Mouse (Mus musculus) heart, postnatal 36 days (tissue): ENCODE data around the gene Kcnk5. TPM values are rescaled to one million over a fixed set of nuclear protein-coding genes. Genes with fewer than 3 reads are reported as not detected.
A peak's percentile ranks its signal among the peaks of the same experiment; 100 is the strongest.

ENCODE experiments used
- DNase-seq, 2 experiments: peaks; one replicate each; pipeline ENCODE4 v3.0.0; 2021 to 2022
- intact Hi-C: fragments of 180-260 bp; cut with DNase I; formaldehyde crosslinking; loops from one replicate; pipeline ENCODE4 v1.15.1; 2025
- total RNA-seq, 2 experiments: library from RNA; stranded (reverse); gene quantifications; 2 replicates each; pipeline ENCODE4 v1.2.3; 2021

The Kcnk5 gene
- total RNA-seq, 2 experiments from 2014 or later, result 0.54 to 0.75 TPM

DNA sequence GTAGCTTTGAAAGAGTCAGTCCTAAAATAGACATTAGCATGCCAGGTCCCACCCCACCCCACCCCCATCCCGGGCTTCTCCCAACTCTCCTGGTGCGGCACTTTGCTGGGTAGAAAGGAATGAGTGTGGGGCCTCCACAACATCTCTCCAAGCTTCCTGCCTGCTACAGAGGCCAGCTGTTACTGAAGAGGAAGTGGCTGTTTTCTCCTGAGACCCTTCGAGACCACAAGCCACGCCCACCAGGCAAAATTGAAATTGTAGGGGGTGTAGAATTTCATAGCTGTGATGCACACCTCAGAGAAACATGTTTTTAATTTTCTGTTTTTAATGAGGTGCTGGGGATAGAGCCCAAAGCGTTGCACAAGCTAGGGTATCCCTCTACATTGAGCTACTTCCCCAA, 60.7 kb downstream of the Kcnk5 start:
- intact Hi-C loops, result no loop called here
- DNase-seq, result no peak

- intact Hi-C loops, result no loop called here
Measured at GRCm38 (mm10) chr14:20120012-20120411, 61.6 kb downstream of the Kcnk5 start.

GRCm38 (mm10) chr14:20116149-20116605, 65.4 kb downstream of the Kcnk5 start:
- peak; percentile 5 to 12 for DNase-seq
- intact Hi-C loops, result no loop called here

More at GRCm38 (mm10) chr14:20120012-20120411, 61.6 kb downstream of the Kcnk5 start:
- no peak for DNase-seq

DNA sequence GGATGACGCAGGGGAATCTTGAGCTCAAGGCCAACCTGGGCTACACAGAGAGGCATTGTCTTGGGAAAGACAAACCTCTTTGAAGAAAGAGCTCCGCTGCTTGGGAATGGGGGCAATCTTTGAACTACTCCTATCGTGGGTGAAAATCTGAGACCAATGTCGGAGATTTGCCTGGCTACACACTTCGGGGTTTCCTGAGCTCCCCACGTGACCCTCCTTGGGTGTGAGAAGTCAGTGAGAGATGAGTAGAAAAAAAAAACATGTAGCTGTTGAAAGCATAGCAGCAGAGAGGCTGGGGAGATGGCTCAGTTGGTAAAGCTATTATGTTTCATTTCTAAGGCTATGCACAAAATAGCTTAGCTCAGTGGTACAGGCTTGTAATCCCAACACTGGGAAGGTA, 66.7 kb downstream of the Kcnk5 start:
- no peak for DNase-seq
- intact Hi-C loops, result loop anchor here (1.0 kb wide), 1 partner anchor 143 kb away; no protein-coding TSS in a partner anchor

DNA sequence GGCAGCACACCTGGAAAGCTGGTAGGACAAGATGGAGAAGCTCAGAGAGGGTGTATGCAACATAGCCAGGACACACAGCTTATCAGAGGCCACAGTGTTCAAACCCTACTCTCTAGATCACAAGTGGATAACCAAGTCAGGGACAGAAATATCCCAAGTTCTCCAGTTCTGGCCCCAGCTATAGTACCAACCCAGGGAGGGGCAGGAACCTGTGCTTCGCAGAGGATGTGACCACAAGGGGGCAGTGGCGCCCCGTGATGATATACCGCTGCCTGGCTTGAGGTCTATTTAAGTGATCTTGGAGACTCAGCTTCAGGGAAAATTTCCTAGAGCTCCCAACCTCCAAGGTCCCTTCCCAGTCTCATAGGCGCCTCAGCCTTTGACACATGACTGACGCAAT, 67.6 kb downstream of the Kcnk5 start:
- DNase-seq, result peak; percentile 79 to 89
- intact Hi-C loops, result loop anchor here (1.0 kb wide), 1 partner anchor 144 kb away; no protein-coding TSS in a partner anchor

DNA sequence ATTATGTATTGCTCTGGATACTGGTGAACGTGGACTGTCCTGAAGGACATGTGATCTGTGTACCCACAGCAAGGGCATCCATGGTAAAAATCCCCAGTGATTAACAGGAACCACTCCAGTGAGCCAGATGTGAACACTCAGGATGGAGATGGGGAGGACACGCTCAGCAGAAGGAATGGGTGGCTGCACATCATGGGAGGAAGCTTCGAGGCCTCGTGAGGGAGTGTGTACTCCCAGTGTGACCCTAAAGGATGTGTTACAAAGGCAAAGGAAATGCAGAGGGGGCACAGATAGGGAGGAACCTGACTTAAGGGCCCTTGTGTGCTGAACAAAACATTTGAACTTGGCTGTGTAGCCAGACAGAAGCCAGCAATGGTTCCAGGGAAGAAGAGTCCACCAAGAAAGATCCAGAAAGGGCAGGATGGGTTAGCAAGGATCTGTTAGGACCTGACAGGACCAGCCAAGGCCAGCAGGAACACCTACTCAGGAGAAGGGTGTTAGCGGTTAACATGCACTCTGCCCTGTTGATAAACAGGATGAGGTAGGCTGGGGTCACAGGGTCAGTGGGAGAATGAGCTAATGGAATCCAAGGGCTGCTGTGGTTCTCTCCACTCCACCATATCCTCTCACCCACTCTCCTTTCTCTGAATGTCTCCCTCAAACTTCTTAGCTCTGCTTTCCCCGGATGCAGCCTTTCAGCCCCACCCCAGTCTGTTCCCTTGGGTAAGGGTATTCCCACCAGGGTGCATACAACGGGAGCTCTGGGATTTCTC, 68.2 kb downstream of the Kcnk5 start:
- no peak for DNase-seq
- intact Hi-C loops, result no loop called here

GRCm38 (mm10) chr14:20112218-20112617, 69.4 kb downstream of the Kcnk5 start:
- intact Hi-C loops, result no loop called here

DNA sequence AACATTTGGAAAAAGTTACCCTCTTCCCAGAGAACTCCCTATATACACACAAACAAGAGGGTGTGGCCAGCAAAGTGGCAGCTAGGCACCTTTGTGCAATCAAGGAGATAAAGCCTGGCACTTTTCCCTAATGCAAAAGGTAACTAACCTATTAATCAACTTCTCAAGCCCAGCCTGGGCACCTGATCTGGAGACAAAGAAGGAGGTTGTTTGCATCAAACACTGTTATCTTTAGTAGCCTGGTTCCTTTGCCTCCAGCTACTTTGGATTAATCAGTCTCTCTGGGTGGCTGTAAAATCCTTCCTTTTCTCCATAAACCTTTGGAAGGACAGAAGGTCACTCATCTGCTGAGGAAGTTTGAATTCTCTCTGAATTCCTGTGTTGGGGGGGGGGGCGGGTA, 70.7 kb downstream of the Kcnk5 start:
- no peak for DNase-seq
- intact Hi-C loops, result loop anchor here (2.0 kb wide), 1 partner anchor 22 kb away; no protein-coding TSS in a partner anchor

More at GRCm38 (mm10) chr14:20112218-20112617, 69.4 kb downstream of the Kcnk5 start:
- no peak for DNase-seq

DNA sequence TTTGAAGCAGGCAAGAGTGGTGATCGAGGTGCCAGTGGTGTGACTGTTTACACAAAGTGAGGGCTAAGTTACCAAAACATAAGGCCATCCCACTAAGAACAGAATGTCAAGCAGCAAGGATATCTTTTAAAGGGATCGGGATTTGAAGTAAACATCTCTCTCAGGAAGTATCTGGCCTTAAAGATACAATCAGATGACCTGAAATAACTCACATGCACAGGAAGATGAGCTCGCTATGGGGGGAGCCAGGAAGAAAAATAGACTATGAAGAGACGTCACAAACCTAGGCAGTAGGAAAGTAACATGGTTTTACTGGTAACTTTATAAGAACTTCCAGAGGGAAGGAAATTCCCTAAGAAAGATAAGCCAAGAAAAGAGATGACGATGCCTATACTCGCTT, 75.3 kb downstream of the Kcnk5 start:
- intact Hi-C loops, result no loop called here
- DNase-seq, result no peak

DNA sequence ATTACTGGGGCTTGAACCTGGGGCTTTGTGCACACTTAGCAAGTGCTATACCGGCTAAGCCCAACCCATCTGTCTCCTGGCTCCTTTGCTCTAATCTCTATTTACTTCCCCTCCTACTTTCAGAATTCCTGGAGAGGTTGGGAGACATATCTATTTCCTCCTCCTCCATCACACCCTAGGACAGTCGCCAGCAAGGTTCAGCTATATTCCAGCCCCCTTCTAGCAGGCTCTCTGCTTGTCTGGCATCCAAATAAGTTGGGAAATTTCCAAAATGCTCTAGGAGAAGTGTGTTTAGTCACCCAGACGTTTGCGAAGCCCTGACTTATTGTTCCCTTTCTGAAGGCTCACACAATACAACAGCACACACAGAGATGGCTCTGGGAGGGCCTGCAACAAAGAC, 78.4 kb downstream of the Kcnk5 start:
- intact Hi-C loops, result no loop called here
- DNase-seq, result no peak

DNA sequence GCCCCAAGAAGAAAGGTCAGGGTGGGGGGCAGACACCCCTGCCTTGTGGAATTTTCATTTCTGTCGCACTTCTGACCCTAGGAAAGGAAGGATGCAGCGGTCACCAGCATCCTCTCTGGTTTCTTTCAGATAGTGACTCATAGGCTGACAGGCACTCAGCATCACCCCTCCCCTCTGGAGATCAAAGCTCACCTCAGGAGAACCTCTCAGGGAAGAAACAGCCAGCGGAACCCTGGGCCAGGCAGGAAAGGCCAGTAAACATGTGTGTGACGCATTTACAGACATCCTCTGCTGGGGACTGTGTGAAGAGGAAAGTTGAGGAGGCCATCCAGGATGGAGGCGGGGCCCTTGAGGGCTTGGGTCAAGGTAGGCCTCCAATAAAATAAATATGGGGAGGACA, 83.5 kb downstream of the Kcnk5 start:
- DNase-seq, result no peak
- intact Hi-C loops, result no loop called here

- intact Hi-C loops, result no loop called here
- no peak for DNase-seq
Measured at GRCm38 (mm10) chr14:20094942-20095341, 86.7 kb downstream of the Kcnk5 start.

DNA sequence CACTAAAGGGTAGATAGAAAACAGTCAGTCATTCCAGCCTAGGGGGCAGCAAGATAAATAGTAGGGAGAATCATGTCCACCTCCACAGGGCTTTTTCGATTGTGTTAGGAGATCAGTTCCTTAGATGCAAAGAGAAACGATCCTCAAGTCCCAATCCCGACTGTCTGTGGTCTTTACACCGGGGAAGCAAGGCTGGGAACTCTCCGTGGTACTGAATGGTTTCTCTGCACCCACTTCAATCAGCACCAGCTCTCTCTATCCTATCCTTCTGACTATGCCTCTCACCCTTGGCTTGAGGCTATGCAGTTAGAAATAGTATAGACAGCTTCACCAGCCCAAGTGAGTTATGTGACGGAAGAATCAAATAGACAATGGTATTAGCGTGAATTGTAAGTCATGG, 88.1 kb downstream of the Kcnk5 start:
- peak in 1 of 2 experiments; percentile 25 for DNase-seq

More for the DNA sequence above, 88.1 kb downstream of the Kcnk5 start:
- intact Hi-C loops, result no loop called here

Other genes starting within 250 kb of the Kcnk5 start
- 10 to 100 TPM in 1 of 2 experiments, 1 to 10 TPM in 1; 8.7 to 13.6 TPM for gene Gng2, start 204.2 kb downstream of the Kcnk5 start, total RNA-seq
- gene Saysd1, start 43.3 kb downstream of the Kcnk5 start, total RNA-seq, result 1 to 10 TPM; 2.7 to 3.2 TPM
- gene Kcnk16, start 87.4 kb upstream of the Kcnk5 start, total RNA-seq, result not detected
- 10 to 100 TPM; 28.3 to 35.8 TPM for gene Nudt13, start 112.9 kb upstream of the Kcnk5 start, total RNA-seq
- gene Ecd, start 166.3 kb upstream of the Kcnk5 start, total RNA-seq, result 10 to 100 TPM; 34.3 to 35.3 TPM
- gene Fam149b, start 166.4 kb upstream of the Kcnk5 start, total RNA-seq, result 10 to 100 TPM; 29.6 to 35.0 TPM
- 10 to 100 TPM; 10.7 to 13.8 TPM for gene Dnajc9, start 207.1 kb upstream of the Kcnk5 start, total RNA-seq
- 10 to 100 TPM; 64.9 to 71.7 TPM for gene Mrps16, start 211.8 kb upstream of the Kcnk5 start, total RNA-seq